Mouse (Mus musculus): Measurements from ENCODE around the gene H1foo.

Gene H1foo

GRCm38 (mm10) chr6:115927292-115928242 lies 17.2 kb upstream of the H1foo start:
- DNase-seq: no peak

DNA sequence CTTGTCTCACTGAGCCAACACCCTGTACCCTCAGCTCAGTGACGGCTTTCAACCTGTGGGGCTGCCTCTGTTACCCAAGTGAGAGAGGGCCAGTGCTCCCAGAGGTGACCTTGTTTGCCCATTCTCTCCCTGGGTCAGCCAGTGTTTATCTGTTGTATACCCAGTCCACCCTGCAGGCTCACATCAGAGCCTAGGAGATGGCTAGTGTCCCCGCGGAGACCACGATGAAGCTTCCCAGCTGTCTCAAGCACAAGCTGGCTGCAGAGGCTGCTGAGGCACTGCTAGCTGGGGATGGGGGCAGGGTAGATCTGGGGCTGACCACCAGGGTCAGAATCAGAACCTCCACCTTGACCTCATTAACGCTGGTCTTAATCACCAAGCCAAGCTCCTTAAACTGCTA lies 14.7 kb upstream of the H1foo start:
- DNase-seq: no peak

GRCm38 (mm10) chr6:115931639-115932038 lies 13.1 kb upstream of the H1foo start, which contains the start of gene Rho:
Gene Rho, plus strand, starts transcription at chr6:115931748.
- no peak for DNase-seq

DNA sequence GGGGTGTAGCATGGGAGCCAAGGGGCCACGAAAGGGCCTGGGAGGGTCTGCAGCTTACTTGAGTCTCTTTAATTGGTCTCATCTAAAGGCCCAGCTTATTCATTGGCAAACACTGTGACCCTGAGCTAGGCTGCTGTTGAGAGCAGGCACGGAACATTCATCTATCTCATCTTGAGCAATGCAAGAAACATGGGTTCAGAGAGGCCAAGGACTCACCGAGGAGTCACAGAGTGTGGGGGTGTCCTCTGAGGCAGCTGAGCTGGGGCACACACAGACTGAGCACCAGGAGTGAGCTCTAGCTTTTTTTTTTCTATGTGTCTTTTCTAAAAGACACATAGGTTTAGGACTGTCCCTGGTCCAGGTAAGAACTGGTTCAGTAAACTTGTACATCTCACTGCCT lies 12.3 kb upstream of the H1foo start:
- DNase-seq: no peak

DNA sequence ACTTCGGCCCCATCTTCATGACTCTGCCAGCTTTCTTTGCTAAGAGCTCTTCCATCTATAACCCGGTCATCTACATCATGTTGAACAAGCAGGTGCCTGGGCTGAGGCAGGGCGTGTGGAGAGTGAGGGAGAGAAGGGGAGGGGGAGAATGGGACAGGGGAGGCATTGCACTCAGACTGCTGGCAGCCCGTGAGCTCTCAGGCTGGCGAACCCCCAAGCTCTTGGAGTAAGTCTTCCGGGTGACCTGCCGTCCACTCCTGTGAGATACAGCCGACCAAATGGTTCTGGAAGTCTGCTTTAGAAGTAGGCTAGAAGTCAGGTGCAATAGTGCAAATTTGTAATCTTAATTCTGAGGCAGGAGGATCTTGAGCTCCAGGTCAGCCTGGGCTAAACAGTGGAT lies 9.2 kb upstream of the H1foo start:
- DNase-seq: no peak

GRCm38 (mm10) chr6:115938011-115938410 lies 6.7 kb upstream of the H1foo start:
- no peak for DNase-seq

DNA sequence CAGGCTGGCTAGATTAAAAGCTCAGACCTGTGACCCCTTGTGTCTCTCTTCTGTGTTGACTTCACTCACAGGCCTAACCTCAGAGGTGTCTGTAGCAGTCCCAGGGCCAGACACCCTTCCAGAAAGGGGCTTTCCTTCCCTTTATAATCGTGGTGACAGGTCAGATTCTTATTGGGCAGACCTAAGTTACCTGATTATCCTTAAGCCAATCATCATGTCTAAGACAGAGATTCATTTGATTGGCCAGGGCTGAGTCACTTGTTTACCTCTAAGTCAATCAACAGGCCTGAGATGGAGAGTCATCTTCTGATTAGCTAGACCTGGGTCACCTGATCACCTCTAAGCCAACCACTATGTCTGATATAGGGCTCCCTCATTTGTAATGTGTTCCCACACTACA lies 5.9 kb upstream of the H1foo start:
- no peak for DNase-seq

- no peak for DNase-seq
These were observed 4.1 kb upstream of the H1foo start for GRCm38 (mm10) chr6:115940603-115941002.

DNA sequence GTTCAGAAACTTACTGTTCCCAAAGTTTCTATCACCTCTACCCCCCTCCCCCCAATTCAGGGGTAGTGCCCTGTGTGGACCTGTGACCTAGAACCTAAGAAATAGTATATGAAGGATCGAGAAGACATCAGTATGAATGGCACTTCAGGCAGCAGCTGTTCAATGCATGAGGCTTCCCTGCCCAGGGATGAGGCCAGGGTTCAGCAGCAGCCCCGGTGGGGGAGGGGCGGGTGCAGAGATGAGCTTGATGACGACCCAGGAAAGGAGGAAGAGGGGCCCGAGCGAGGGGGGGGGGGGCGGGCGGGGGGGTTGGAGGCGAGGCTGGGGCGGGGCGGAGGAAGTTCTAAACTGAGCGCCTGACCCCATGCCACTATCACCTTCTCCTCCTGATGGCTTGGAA lies 3.6 kb upstream of the H1foo start:
- no peak for DNase-seq

- no peak for DNase-seq
These were observed 975 bp upstream of the H1foo start for GRCm38 (mm10) chr6:115943498-115944427.

- DNase-seq: no peak
These were observed 895 bp downstream of the H1foo start for GRCm38 (mm10) chr6:115945633-115946032.

DNA sequence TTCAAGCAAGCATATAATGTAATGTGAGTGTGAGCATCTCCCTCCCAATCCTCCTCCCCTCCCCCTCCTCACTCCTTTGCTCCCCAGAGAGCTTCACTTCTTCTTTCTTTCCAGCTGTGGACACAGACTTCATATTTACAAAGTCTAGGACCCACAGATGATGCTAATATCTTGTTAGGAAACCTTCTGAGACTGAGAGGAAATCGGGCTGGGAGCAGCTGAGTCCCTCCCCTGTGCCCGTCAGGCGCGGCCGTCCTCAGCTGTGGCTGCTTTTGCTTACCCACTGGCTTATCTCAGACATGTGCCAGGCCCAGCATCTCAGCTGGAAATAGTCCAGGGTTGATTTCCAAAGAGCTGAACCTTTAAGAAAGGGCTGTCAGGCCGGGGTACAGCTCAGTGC lies 1.7 kb downstream of the H1foo start:
- no peak for DNase-seq

DNA sequence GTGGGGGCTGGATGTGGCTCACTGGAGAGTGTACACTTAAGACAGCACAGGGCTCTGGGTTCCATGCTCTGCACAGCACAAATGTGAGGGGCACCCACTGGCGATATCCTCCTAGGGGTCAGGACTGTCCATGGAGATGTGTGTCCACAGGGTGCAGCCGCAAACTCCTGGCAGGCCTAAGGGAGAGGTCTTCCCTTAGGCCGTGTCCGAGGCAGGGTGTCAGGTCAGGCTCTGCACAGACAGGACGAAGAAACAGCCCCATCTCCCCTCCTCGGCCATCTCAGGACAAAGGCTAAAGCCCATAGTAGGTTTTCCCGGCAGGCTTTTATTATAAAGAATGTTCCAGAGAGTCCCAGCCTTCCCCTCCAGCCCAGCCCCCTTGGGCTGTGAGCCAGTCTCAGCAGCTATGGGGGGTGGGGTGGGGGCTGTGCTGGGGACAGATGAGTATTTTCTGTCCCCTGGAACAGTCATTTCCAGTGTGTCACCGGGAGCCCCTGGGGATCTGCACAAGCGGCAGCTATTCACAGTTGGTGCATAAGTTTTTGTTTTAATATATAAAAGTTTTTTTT lies 9.9 kb downstream of the H1foo start:
- DNase-seq: no peak

GRCm38 (mm10) chr6:115955169-115955568 lies 10.4 kb downstream of the H1foo start:
- no peak for DNase-seq

- no peak for DNase-seq
These were observed 10.9 kb downstream of the H1foo start for GRCm38 (mm10) chr6:115955664-115956063.

DNA sequence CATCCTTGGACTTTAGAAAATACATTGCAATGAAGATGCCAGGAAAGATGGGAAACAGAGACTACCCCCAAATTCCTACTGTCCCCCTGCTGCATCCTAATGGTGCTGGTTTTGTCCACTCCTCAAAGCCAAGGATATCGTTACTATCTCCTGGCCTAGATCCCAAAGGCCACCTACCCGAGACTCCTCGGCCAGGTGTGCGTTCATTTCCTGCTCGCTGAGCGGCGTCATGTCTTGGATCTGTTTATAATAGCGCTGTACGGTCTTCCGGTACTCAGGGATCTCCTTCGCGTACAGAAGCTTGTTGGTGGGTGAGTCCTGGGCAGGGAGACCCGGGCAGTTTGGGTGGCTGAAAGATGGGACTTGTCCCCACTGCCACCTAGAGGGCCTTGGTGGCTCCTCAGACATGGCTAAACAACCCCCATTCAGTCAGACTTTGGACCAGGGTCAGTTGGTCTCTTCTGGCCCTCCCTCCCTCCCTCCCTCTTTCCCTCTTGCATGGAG lies 11.7 kb downstream of the H1foo start:
- no peak for DNase-seq

GRCm38 (mm10) chr6:115956922-115957601 lies 12.3 kb downstream of the H1foo start:
- DNase-seq: no peak

GRCm38 (mm10) chr6:115957681-115958080 lies 12.9 kb downstream of the H1foo start:
- no peak for DNase-seq

GRCm38 (mm10) chr6:115958445-115958844 lies 13.7 kb downstream of the H1foo start:
- DNase-seq: no peak

DNA sequence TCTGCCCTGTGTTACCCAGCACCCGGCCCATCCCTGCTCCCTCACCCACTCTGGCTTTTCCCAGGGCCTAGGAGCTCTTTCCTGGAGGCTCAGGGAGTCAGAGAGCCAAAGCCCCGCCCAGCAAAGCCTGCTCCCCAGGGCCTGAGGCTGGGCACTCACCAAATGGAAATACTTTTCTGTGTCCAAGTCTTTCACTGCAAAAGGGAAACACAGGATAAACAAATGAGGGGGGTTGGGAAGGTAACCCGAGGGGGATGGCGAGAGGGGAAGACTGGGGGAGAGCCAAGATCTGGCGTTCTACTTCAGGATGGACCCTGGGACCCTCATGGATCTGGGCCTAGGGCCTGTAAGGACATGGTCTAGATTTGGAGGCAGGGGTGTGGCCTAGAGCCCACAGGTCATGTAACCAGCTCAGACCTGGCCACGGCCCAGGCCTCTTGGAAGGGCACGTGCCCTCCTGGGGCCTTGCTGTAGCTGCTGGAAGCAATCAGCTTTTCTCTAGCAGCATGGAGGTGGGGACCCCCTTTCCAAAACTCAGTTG lies 14.5 kb downstream of the H1foo start:
- no peak for DNase-seq

GRCm38 (mm10) chr6:115960322-115960721 lies 15.6 kb downstream of the H1foo start:
- no peak for DNase-seq

GRCm38 (mm10) chr6:115961743-115962142 lies 17.0 kb downstream of the H1foo start:
- no peak for DNase-seq
